Mouse (Mus musculus): ENCODE data around the gene Fbf1.

GRCm38 (mm10) chr11:116148761-116149221 is 19.2 kb downstream of the Fbf1 start:
- TF ChIP-seq CTCF (IDR thresholded peaks at IDR 0.05; ENCODE audit: low read depth, low read length) (no peak), POLR2A (IDR thresholded peaks at IDR 0.05; ENCODE audit: insufficient read depth, low read length) (no peak), EP300 (IDR thresholded peaks at IDR 0.05; ENCODE audit: insufficient read depth, low read depth, low read length) (no peak)

Measured in ES-Bruce4 (cell line).